Mouse (Mus musculus) heart, embryonic 10.5 days (tissue): ENCODE results near the gene Ddrgk1. TPM values are rescaled to one million over a fixed set of nuclear protein-coding genes. Genes with fewer than 3 reads are reported as not detected.

Source experiments
- DNase-seq: peaks from one replicate; pipeline ENCODE4 v3.0.0-alpha.2; 2017; ENCODE audit warnings: low spot score
- H3K27ac ChIP-seq: fragments of 300-500 bp; sonication (generic); 2 replicates; pipeline ENCODE4 v1.5.1; 2016; ENCODE audit warnings: mild to moderate bottlenecking
- H3K27me3 ChIP-seq: fragments of 300-500 bp; sonication (generic); 2 replicates; pipeline ENCODE4 v1.6.1; 2016; ENCODE audit warnings: mild to moderate bottlenecking; ENCODE audit not compliant: poor library complexity, insufficient read depth, severe bottlenecking
- H3K36me3 ChIP-seq: fragments of 300-500 bp; sonication (generic); 2 replicates; pipeline ENCODE4 v1.6.1; 2016; ENCODE audit warnings: mild to moderate bottlenecking, moderate library complexity
- H3K4me1 ChIP-seq: fragments of 300-500 bp; sonication (generic); 2 replicates; pipeline ENCODE4 v1.6.1; 2016; ENCODE audit warnings: mild to moderate bottlenecking
- H3K4me3 ChIP-seq: fragments of 300-500 bp; sonication (generic); 2 replicates; pipeline ENCODE4 v1.5.1; 2016; ENCODE audit warnings: mild to moderate bottlenecking, moderate library complexity
- H3K9me3 ChIP-seq: fragments of 300-500 bp; sonication (generic); 2 replicates; pipeline ENCODE4 v1.6.1; 2016; ENCODE audit warnings: mild to moderate bottlenecking, moderate library complexity
- WGBS: fragments of 180-500 bp; shearing (Covaris S2); methylation state at CpG from one replicate; pipeline ENCODE4 v1.1.7; 2016; 5-methylcytosine and 5-hydroxymethylcytosine counted together
- polyA plus RNA-seq: library from polyadenylated mRNA; unstranded; fragments of >200 nt; fragmentation: Nextera tagmentation; extraction: Ambion mirVana; gene quantifications from 2 replicates; pipeline ENCODE4 v1.2.1, GENCODE M21; 2016

The Ddrgk1 gene
- polyA plus RNA-seq: 45.1 and 54.8 TPM in 2 replicates

GRCm38 (mm10) chr2:130664102-130664701, at the start of gene Ddrgk1:
Gene Ddrgk1 (minus strand): TSS chr2:130664659.
- Histone ChIP-seq H3K27ac (peak within 1 kb of the TSS; percentile 99), H3K36me3 (peaks cover 34% of the 10 kb centered on the region), H3K9me3 (no peaks in the 10 kb centered on the region), H3K4me3 (peak within 1 kb of the TSS; percentile 73), H3K27me3 (no peaks in the 10 kb centered on the region), H3K4me1 (peaks cover 27% of the 10 kb centered on the region)
- peak; percentile 97 for DNase-seq
- WGBS: under 1% methylated on average over 40 of the region's 40 CpGs

GRCm38 (mm10) chr2:130707057-130707456, 42.6 kb upstream of the Ddrgk1 start:
- H3K9me3 ChIP-seq: no peaks in the 10 kb centered on the region
- H3K27me3 ChIP-seq: no peaks in the 10 kb centered on the region
- H3K27ac ChIP-seq: no peak overlapping the region
- 67% methylated on average over 10 of the region's 10 CpGs for WGBS
- H3K4me3 ChIP-seq: no peak overlapping the region
- peaks cover 10% of the 10 kb centered on the region; the same call in 1 of the 2 replicates for H3K4me1 ChIP-seq
- peaks cover 49% of the 10 kb centered on the region for H3K36me3 ChIP-seq
- peak; percentile 63 for DNase-seq

- 59% methylated on average over 4 of the region's 4 CpGs for WGBS
- Histone ChIP-seq H3K4me1 (peaks cover 10% of the 10 kb centered on the region; the same call in 1 of the 2 replicates), H3K27me3 (no peaks in the 10 kb centered on the region), H3K36me3 (peaks cover 44% of the 10 kb centered on the region), H3K9me3 (no peaks in the 10 kb centered on the region), H3K27ac (no peak overlapping the region), H3K4me3 (no peak overlapping the region)
- DNase-seq: no peak
Measured at GRCm38 (mm10) chr2:130706602-130707001, 42.1 kb upstream of the Ddrgk1 start.

GRCm38 (mm10) chr2:130705178-130705577, 40.7 kb upstream of the Ddrgk1 start:
- Histone ChIP-seq H3K4me3 (no peak overlapping the region), H3K27ac (no peak overlapping the region), H3K27me3 (peaks cover 2% of the 10 kb centered on the region), H3K4me1 (peaks cover 10% of the 10 kb centered on the region; the same call in 1 of the 2 replicates), H3K36me3 (peaks cover 30% of the 10 kb centered on the region), H3K9me3 (no peaks in the 10 kb centered on the region)
- WGBS: 71% methylated on average over 6 of the region's 6 CpGs
- DNase-seq: no peak

GRCm38 (mm10) chr2:130704040-130705001, 39.9 kb upstream of the Ddrgk1 start:
- 59% methylated on average over 9 of the region's 9 CpGs for WGBS
- H3K9me3 ChIP-seq: no peaks in the 10 kb centered on the region
- no peak for DNase-seq

GRCm38 (mm10) chr2:130697821-130698266, 33.4 kb upstream of the Ddrgk1 start:
- DNase-seq: no peak
- Histone ChIP-seq H3K9me3 (no peaks in the 10 kb centered on the region), H3K27me3 (peaks cover 68% of the 10 kb centered on the region), H3K4me3 (peak overlapping the region; percentile 77), H3K4me1 (peaks cover 20% of the 10 kb centered on the region), H3K27ac (peak overlapping the region; percentile 52; the same call in 1 of the 2 replicates), H3K36me3 (no peaks in the 10 kb centered on the region)
- WGBS: 1% methylated on average over 14 of the region's 14 CpGs

More at GRCm38 (mm10) chr2:130704040-130705001, 39.9 kb upstream of the Ddrgk1 start:
- Histone ChIP-seq H3K36me3 (peaks cover 22% of the 10 kb centered on the region), H3K27me3 (peaks cover 9% of the 10 kb centered on the region), H3K4me3 (no peak overlapping the region), H3K4me1 (peaks cover 10% of the 10 kb centered on the region; the same call in 1 of the 2 replicates), H3K27ac (no peak overlapping the region)

- Histone ChIP-seq H3K36me3 (no peaks in the 10 kb centered on the region), H3K9me3 (no peaks in the 10 kb centered on the region), H3K27ac (peak within 1 kb of the TSS; percentile 52; the same call in 1 of the 2 replicates), H3K27me3 (peaks cover 68% of the 10 kb centered on the region), H3K4me3 (peak within 1 kb of the TSS; percentile 77), H3K4me1 (peaks cover 20% of the 10 kb centered on the region)
- WGBS: under 1% methylated on average over 65 of the region's 65 CpGs
- DNase-seq: peak; percentile 85
Measured at GRCm38 (mm10) chr2:130697153-130697810, 32.8 kb upstream of the Ddrgk1 start, which contains the start of gene Slc4a11. Gene Slc4a11 (minus strand): TSS chr2:130697519.

- Histone ChIP-seq H3K36me3 (no peaks in the 10 kb centered on the region), H3K27ac (peak overlapping the region; percentile 52; the same call in 1 of the 2 replicates), H3K9me3 (no peaks in the 10 kb centered on the region), H3K4me3 (peak overlapping the region; percentile 77), H3K27me3 (peaks cover 68% of the 10 kb centered on the region), H3K4me1 (peaks cover 20% of the 10 kb centered on the region)
- 2% methylated on average over 31 of the region's 31 CpGs for WGBS
- DNase-seq: no peak
Measured at GRCm38 (mm10) chr2:130696700-130697152, 32.3 kb upstream of the Ddrgk1 start.

- 35% methylated on average over 3 of the region's 3 CpGs for WGBS
- DNase-seq: no peak
- peaks cover 56% of the 10 kb centered on the region for H3K27me3 ChIP-seq
Measured at GRCm38 (mm10) chr2:130693563-130693962, 29.1 kb upstream of the Ddrgk1 start.

GRCm38 (mm10) chr2:130689011-130689410, 24.6 kb upstream of the Ddrgk1 start:
- H3K36me3 ChIP-seq: peaks cover 17% of the 10 kb centered on the region
- 71% methylated on average over 2 of the region's 2 CpGs for WGBS
- no peak overlapping the region for H3K27ac ChIP-seq
- H3K27me3 ChIP-seq: peaks cover 13% of the 10 kb centered on the region
- H3K9me3 ChIP-seq: no peaks in the 10 kb centered on the region
- no peak for DNase-seq
- H3K4me3 ChIP-seq: no peak overlapping the region
- H3K4me1 ChIP-seq: no peaks in the 10 kb centered on the region

More at GRCm38 (mm10) chr2:130693563-130693962, 29.1 kb upstream of the Ddrgk1 start:
- Histone ChIP-seq H3K36me3 (no peaks in the 10 kb centered on the region), H3K4me1 (peaks cover 20% of the 10 kb centered on the region), H3K27ac (no peak overlapping the region), H3K9me3 (no peaks in the 10 kb centered on the region), H3K4me3 (no peak overlapping the region)

GRCm38 (mm10) chr2:130685426-130685825, 21.0 kb upstream of the Ddrgk1 start:
- Histone ChIP-seq H3K27ac (no peak overlapping the region), H3K9me3 (no peaks in the 10 kb centered on the region), H3K36me3 (peaks cover 52% of the 10 kb centered on the region), H3K4me1 (no peaks in the 10 kb centered on the region), H3K27me3 (no peaks in the 10 kb centered on the region), H3K4me3 (no peak overlapping the region)
- WGBS: 76% methylated on average over 9 of the region's 9 CpGs
- DNase-seq: no peak

- Histone ChIP-seq H3K4me1 (no peaks in the 10 kb centered on the region), H3K4me3 (no peak overlapping the region), H3K9me3 (no peaks in the 10 kb centered on the region), H3K36me3 (peaks cover 91% of the 10 kb centered on the region), H3K27ac (no peak overlapping the region), H3K27me3 (no peaks in the 10 kb centered on the region)
- 88% methylated on average over 3 of the region's 3 CpGs for WGBS
- DNase-seq: no peak
Measured at GRCm38 (mm10) chr2:130681531-130681930, 17.1 kb upstream of the Ddrgk1 start.
